Comparison of ENCODE assay signal across 37 mouse cellular contexts in the genomic region with DNA sequence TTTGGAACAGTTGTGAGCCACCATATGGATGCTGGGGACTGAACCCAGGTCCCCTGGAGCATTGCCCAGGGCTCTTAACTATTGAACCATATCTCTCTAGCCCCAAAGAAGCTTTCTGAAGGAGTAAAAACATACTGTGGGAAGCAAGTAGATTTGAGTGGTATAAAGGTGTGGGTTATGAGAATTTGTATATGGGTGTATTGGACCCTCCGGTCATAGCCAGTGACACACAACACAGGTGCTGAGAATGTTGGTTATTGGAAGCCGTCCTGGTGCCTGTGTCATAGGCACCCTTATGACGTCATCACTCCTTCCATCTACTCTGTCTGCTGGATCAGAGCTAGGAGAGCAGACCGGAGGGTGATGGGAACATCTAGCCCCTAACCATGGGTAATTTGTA. TPM values are rescaled to one million over a fixed set of nuclear protein-coding genes. Genes with fewer than 3 reads are reported as not detected.
"Had no signal": no experiment of that assay in that cellular context is flagged by ENCODE, and none has a peak within 500 bp of the region (broad histone marks: within the 10 kb centered on the region; RNA-seq: fewer than 3 reads in every experiment).

A gene (plus strand): TSS at position 301 of the 400 bp plus-strand sequence.

- H3K4me2 ChIP-seq: embryonic facial prominence, embryonic 12.5 days; embryonic facial prominence, embryonic 13.5 days; embryonic facial prominence, embryonic 15.5 days; forebrain, embryonic 12.5 days; forebrain, embryonic 13.5 days; forebrain, embryonic 15.5 days had no signal

- H3K4me1 ChIP-seq: embryonic facial prominence, embryonic 10.5 days; embryonic facial prominence, embryonic 12.5 days; embryonic facial prominence, embryonic 15.5 days; forebrain, embryonic 12.5 days had no signal

- H3K4me3 ChIP-seq: embryonic facial prominence, embryonic 10.5 days; embryonic facial prominence, embryonic 12.5 days; embryonic facial prominence, embryonic 13.5 days; embryonic facial prominence, embryonic 15.5 days; erythroblast, embryonic 14.5 days; forebrain, embryonic 12.5 days; forebrain, embryonic 13.5 days; forebrain, embryonic 15.5 days; gastrocnemius, adult 2 months; heart, adult 2 months had no signal

- ATAC-seq: forebrain, embryonic 13.5 days; forebrain, embryonic 14.5 days; forebrain, embryonic 15.5 days; forebrain, embryonic 16.5 days had no signal

- H3K9me3 ChIP-seq: embryonic facial prominence, embryonic 10.5 days; embryonic facial prominence, embryonic 12.5 days; embryonic facial prominence, embryonic 13.5 days; embryonic facial prominence, embryonic 15.5 days; forebrain, embryonic 12.5 days; forebrain, embryonic 13.5 days; forebrain, embryonic 15.5 days had no signal

- DNase-seq: cerebellum, adult 2 months; cerebellum, adult 8-10 months; cerebellum, adult 9-10 months; cerebellum, adult 9-11 months; cerebellum, postnatal 10 days; cerebellum, postnatal 14 days; cerebellum, postnatal 25 days; cerebellum, postnatal 36 days; embryo, embryonic 11 days; gastrocnemius, adult 2 months; gastrocnemius, postnatal 10 days; gastrocnemius, postnatal 14 days; gastrocnemius, postnatal 25 days; gastrocnemius, postnatal 36 days; heart, adult 18-20 months; heart, adult 2 months had no signal

- H3K9ac ChIP-seq: embryonic facial prominence, embryonic 12.5 days; embryonic facial prominence, embryonic 13.5 days; embryonic facial prominence, embryonic 15.5 days; forebrain, embryonic 12.5 days; forebrain, embryonic 13.5 days; forebrain, embryonic 15.5 days had no signal

- H3K27me3 ChIP-seq: embryonic facial prominence, embryonic 12.5 days; embryonic facial prominence, embryonic 13.5 days; embryonic facial prominence, embryonic 15.5 days; forebrain, embryonic 12.5 days; forebrain, embryonic 13.5 days; forebrain, embryonic 15.5 days had no signal

- H3K36me3 ChIP-seq: embryonic facial prominence, embryonic 10.5 days; embryonic facial prominence, embryonic 12.5 days; embryonic facial prominence, embryonic 13.5 days; embryonic facial prominence, embryonic 15.5 days; forebrain, embryonic 12.5 days; forebrain, embryonic 15.5 days had no signal

- H3K27ac ChIP-seq: embryonic facial prominence, embryonic 10.5 days; embryonic facial prominence, embryonic 12.5 days; embryonic facial prominence, embryonic 13.5 days; embryonic facial prominence, embryonic 15.5 days; forebrain, embryonic 12.5 days; forebrain, embryonic 13.5 days; forebrain, embryonic 15.5 days; gastrocnemius, adult 2 months; heart, adult 2 months had no signal

RNA-seq across cellular contexts. Expression of the gene that starts here (rescaled TPM):
- total RNA-seq: common myeloid progenitor, adult 5-6 weeks; gastrocnemius, adult 18-20 months; gastrocnemius, adult 2 months; gastrocnemius, adult 8-10 months; gastrocnemius, postnatal 10 days; gastrocnemius, postnatal 14 days; gastrocnemius, postnatal 25 days; gastrocnemius, postnatal 36 days; gastrocnemius, postnatal 4 days; granulocyte monocyte progenitor cell, adult 5-6 weeks; heart, adult 18-20 months; heart, adult 2 months; heart, adult 8-10 months had no signal
- polyA plus RNA-seq: cerebellum, adult 2 months; cortical plate, adult 2 months; embryonic facial prominence, embryonic 10.5 days; embryonic facial prominence, embryonic 11.5 days; embryonic facial prominence, embryonic 12.5 days; embryonic facial prominence, embryonic 13.5 days; embryonic facial prominence, embryonic 14.5 days; embryonic facial prominence, embryonic 15.5 days; erythroblast, embryonic 14.5 days; forebrain, embryonic 11.5 days; forebrain, embryonic 12.5 days; forebrain, embryonic 13.5 days; forebrain, embryonic 14.5 days; forebrain, embryonic 15.5 days; forebrain, embryonic 16.5 days; frontal cortex, adult 2 months; heart, adult 2 months had no signal
